Mouse (Mus musculus): ENCODE data around the gene Slc4a1.
A peak's percentile ranks its signal among the peaks of the same experiment; 100 is the strongest.

Gene Slc4a1

GRCm38 (mm10) chr11:102305359-102305758 lies 60.6 kb downstream of the Slc4a1 start:
- DNase-seq (ENCODE audit: low read depth, low spot score), result no peak

- no peak for DNase-seq (ENCODE audit: low read depth, low spot score)
Observed at GRCm38 (mm10) chr11:102304141-102304540, 61.9 kb downstream of the Slc4a1 start.

- DNase-seq (ENCODE audit: low read depth, low spot score), result peak; percentile 74
Observed at GRCm38 (mm10) chr11:102299839-102300238, 66.2 kb downstream of the Slc4a1 start.

All from forelimb bud, embryonic 11.5 days (tissue).